ENCODE assay signal across 16 mouse cellular contexts in the genomic region with DNA sequence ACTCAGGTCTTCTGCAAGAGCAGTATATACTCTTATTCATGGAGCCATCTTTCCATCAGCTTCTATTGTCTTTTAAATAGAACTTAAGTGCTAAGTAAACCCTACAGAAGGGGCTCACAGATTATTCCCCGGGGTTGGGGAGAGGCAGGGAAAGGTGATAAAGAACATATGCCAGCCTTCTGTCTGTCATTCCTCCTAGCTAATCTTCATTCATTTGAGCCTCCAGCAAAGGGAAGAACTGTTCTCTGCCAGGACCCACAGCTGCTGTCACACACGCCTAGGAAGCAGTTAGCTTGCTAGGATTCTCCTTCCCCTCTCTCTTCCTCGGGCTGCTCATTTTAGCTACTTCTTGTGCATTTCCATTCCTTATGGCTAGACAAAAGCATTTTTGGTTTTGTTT.
DNase-seq lines count a peak whose midpoint lies in the region; ATAC-seq and TF ChIP-seq lines count a peak whose summit lies in the region.
"Had no signal": no experiment of that assay in that cellular context is flagged by ENCODE, and none has a peak within 500 bp of the region (broad histone marks: within the 10 kb centered on the region; RNA-seq: fewer than 3 reads in every experiment).

No protein-coding gene starts in this region.

- no peaks in the 10 kb centered on the region for H3K27me3 ChIP-seq in forebrain, embryonic 13.5 days
- H3K27me3 ChIP-seq in forebrain, embryonic 10.5 days (ENCODE audit: poor library complexity, severe bottlenecking) = no peaks in the 10 kb centered on the region
- H3K27me3 ChIP-seq in hindbrain, embryonic 16.5 days (replicated peaks; ENCODE audit: control insufficient read depth, insufficient read depth, low read length) = no peaks in the 10 kb centered on the region
- H3K27me3 ChIP-seq: kidney, embryonic 15.5 days; Patski had no signal

- H3K9ac ChIP-seq in forebrain, embryonic 13.5 days = no peak overlapping the region
- H3K9ac ChIP-seq in hindbrain, embryonic 16.5 days (ENCODE audit: low read depth, low read length) = no peak overlapping the region
- H3K9ac ChIP-seq: kidney, embryonic 15.5 days had no signal

- no peak for TF ChIP-seq CTCF in brain, embryonic 14.5 days (IDR thresholded peaks at IDR 0.05; ENCODE audit: borderline replicate concordance, extremely low read depth, insufficient read depth, insufficient read length)

- H3K4me2 ChIP-seq in forebrain, embryonic 13.5 days = no peak overlapping the region
- no peak overlapping the region for H3K4me2 ChIP-seq in hindbrain, embryonic 16.5 days (ENCODE audit: low read length)
- H3K4me2 ChIP-seq: kidney, embryonic 15.5 days; liver, embryonic 11.5 days had no signal

- WGBS in forebrain, embryonic 13.5 days = 42% methylated on average over 3 of the region's 3 CpGs
- 47% methylated on average over 3 of the region's 3 CpGs for WGBS in forebrain, embryonic 10.5 days
- WGBS in hindbrain, embryonic 16.5 days = 25% methylated on average over 3 of the region's 3 CpGs

- H3K36me3 ChIP-seq in forebrain, embryonic 13.5 days (ENCODE audit: poor library complexity, severe bottlenecking) = no peaks in the 10 kb centered on the region
- H3K36me3 ChIP-seq in forebrain, embryonic 10.5 days (replicated peaks) = no peaks in the 10 kb centered on the region
- no peaks in the 10 kb centered on the region for H3K36me3 ChIP-seq in hindbrain, embryonic 16.5 days (ENCODE audit: control insufficient read depth, insufficient read depth, low read length)
- H3K36me3 ChIP-seq: kidney, embryonic 15.5 days had no signal

- no peak for DNase-seq in forebrain, embryonic 10.5 days (ENCODE audit: extremely low spot score, low spot score)
- DNase-seq in layer of hippocampus, adult 9-11 months = peak; percentile 12
- no peak for DNase-seq in layer of hippocampus, adult 8-10 months (ENCODE audit: low spot score in 2 of 2)
- DNase-seq in brain, embryonic 14.5 days (ENCODE audit: low read depth) = peak; percentile 90
- DNase-seq in urinary bladder, postnatal 25 days (ENCODE audit: low spot score) = no peak
- no peak for DNase-seq in urinary bladder, postnatal 4 days (ENCODE audit: low spot score in 2 of 2)
- DNase-seq: cerebellum, adult 18-20 months; thymus, postnatal 36 days had no signal

- TF ChIP-seq POLR2A in brain, embryonic 14.5 days (IDR thresholded peaks at IDR 0.05; ENCODE audit: borderline replicate concordance, extremely low read depth, insufficient read depth, insufficient read length, poor library complexity, severe bottlenecking) = no peak

- ATAC-seq in forebrain, embryonic 13.5 days = peak; percentile 85
- ATAC-seq in hindbrain, embryonic 16.5 days = peak; percentile 64; the same call in 1 of the 2 replicates
- ATAC-seq: inflammation-experienced regulatory T-cells, adult 6 months; Patski had no signal

- peaks cover 8% of the 10 kb centered on the region; the same call in 1 of the 2 replicates for H3K4me1 ChIP-seq in forebrain, embryonic 13.5 days
- H3K4me1 ChIP-seq in forebrain, embryonic 10.5 days = peaks cover 15% of the 10 kb centered on the region
- no peaks in the 10 kb centered on the region for H3K4me1 ChIP-seq in hindbrain, embryonic 16.5 days (ENCODE audit: control insufficient read depth, insufficient read depth, low read depth, low read length)

- no peak overlapping the region for H3K4me3 ChIP-seq in forebrain, embryonic 13.5 days
- no peak overlapping the region for H3K4me3 ChIP-seq in forebrain, embryonic 10.5 days
- no peak overlapping the region for H3K4me3 ChIP-seq in hindbrain, embryonic 16.5 days (ENCODE audit: low read length)
- H3K4me3 ChIP-seq: kidney, embryonic 15.5 days; myocyte had no signal

- H3K9me3 ChIP-seq in forebrain, embryonic 13.5 days (replicated peaks) = no peaks in the 10 kb centered on the region
- no peaks in the 10 kb centered on the region for H3K9me3 ChIP-seq in forebrain, embryonic 10.5 days
- H3K9me3 ChIP-seq in hindbrain, embryonic 16.5 days (ENCODE audit: control insufficient read depth, low read length) = no peaks in the 10 kb centered on the region
- H3K9me3 ChIP-seq: kidney, embryonic 15.5 days had no signal

- H3K27ac ChIP-seq in forebrain, embryonic 13.5 days = no peak overlapping the region; the same call in 1 of the 2 replicates
- no peak overlapping the region for H3K27ac ChIP-seq in forebrain, embryonic 10.5 days
- no peak overlapping the region for H3K27ac ChIP-seq in hindbrain, embryonic 16.5 days (ENCODE audit: low read depth, low read length)
- H3K27ac ChIP-seq: kidney, embryonic 15.5 days; macrophage had no signal

Comparison
In these comparisons a context has a peak if more than half of its experiments do, and no peak if none do; other contexts are left out.
1. DNase-seq: peak in layer of hippocampus, adult 9-11 months (single experiment) and brain, embryonic 14.5 days (single experiment); none in forebrain, embryonic 10.5 days (single experiment), layer of hippocampus, adult 8-10 months (0 of 2), urinary bladder, postnatal 25 days (single experiment) and urinary bladder, postnatal 4 days (0 of 2).